Mouse (Mus musculus): ENCODE results near the gene Usp38.

The Usp38 gene

DNA sequence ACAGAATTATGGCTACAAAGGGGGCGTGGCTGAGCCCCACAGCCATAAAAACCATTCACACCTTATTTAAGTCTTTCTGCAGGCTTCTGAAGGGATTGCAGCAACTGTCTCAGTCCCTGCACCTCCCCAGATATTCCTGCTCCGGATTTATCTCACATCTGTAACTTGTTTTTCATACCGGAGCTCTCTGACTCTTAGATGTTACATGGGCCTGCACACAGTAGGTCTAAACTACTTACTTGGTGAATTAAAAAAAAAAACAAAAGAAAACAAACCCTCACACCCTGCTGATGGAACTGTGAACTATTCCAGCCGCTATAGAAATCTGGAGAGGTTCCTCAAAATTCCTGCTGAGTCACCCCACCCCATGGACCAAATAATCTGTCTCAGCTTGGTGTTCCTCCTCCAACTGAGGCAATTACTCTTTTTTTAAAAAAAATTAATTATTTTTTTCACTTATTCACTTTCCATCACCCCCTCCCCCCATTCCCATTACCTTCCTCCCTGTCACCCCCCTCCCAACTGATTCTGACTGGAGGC, 53.6 kb downstream of the Usp38 start:
- no peak for DNase-seq

DNA sequence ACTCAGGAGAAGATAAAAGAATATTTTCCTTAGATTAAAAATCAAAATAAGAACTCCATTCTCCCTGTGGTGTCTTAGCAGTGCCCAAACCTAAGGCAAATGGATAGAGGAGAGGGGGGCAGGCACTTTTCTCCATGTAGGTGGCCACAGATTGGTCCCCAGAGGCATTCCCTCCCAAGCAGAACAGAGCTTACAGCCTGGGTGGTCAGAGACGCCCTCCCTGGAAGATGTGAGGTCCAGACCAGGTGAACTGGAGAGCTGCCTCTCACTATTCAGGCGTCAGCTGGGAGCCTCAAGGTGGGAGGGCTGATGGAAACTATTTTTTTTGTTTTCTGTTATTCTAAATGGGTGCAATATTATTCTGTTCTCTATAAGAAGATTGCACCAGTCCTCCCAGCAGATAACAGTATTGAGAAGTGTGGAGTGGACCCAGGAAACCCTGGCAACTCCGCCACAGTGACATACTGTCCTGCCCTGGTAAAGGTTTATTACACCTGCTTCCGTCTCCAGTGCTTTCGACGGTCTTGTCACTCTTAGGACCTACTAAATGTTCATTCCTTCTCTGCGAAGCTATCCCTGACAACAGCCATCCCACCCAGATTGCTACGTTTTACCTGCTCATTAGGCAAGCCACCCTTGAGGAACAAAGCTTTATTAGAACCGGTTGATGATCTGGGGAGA, 55.0 kb downstream of the Usp38 start:
- DNase-seq: no peak

DNA sequence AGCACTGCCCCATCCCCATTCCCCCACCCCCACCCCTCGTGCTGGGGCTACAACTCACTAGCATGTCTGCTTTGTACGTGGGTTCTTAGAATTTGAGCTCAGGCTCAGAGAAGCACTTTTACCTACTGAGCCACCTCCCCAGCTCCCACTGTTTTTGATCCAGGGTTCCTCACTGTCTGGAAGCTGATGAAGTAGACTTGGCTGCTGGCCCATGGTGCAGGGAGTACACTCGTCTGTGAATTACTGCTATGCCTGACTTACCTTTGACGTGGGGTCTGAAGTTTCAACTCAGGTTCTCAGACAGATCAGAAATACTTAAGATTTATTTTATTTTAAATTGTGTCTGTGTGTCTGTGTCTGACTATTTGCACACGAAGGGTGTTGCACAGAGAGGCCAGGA, 57.0 kb downstream of the Usp38 start:
- DNase-seq: no peak

DNA sequence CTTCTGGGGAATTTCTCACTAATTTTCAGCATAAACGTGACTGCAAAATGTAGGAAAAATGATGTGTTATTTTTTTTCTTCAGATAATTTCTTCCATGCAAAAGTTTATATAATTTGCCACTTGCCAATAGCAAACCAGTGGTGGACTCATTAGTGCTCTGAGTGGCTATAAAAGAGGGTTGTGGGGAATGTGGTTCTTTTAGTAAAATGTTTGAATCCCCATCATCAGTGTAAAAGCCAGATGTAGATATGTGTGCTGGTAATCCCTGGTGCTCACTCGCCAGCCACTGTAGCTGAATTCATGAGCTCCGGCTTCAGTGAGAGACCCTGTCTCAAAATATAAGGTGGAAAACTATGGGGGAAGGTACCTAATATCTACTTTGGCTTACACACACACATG, 61.8 kb downstream of the Usp38 start:
- DNase-seq: no peak

DNA sequence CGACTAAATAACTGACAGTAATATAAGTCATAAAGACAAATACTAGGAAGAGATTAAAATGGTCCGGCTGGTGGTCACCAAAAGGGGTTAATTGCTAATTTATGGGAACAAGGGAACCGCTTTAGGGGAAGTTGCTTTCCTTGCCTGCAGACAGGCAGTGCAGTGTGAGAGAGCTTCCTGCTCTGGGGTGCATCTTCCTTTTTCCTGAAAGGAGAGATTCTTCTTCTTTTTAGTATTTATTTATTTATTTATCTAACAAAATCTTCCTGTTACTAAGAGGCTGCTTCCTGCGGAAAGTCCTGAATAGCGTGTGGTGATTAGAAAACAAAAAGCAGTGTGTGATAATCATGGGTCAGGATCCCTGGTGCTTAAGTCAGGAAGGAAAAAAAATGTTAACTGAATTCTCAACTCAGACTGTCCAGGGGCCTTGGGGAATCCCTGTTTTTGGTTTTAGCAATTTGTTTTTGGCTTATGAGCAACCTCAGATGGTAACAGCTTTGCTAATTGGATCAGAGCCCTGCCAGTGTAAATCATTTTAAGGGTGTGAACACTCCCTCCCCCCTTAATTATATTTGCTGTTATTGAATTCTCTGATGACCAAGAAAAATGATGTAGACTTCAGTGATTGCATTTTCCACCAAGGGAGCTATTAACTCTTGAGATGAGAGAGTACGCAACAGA, 62.4 kb downstream of the Usp38 start:
- peak; percentile 39 for DNase-seq

DNA sequence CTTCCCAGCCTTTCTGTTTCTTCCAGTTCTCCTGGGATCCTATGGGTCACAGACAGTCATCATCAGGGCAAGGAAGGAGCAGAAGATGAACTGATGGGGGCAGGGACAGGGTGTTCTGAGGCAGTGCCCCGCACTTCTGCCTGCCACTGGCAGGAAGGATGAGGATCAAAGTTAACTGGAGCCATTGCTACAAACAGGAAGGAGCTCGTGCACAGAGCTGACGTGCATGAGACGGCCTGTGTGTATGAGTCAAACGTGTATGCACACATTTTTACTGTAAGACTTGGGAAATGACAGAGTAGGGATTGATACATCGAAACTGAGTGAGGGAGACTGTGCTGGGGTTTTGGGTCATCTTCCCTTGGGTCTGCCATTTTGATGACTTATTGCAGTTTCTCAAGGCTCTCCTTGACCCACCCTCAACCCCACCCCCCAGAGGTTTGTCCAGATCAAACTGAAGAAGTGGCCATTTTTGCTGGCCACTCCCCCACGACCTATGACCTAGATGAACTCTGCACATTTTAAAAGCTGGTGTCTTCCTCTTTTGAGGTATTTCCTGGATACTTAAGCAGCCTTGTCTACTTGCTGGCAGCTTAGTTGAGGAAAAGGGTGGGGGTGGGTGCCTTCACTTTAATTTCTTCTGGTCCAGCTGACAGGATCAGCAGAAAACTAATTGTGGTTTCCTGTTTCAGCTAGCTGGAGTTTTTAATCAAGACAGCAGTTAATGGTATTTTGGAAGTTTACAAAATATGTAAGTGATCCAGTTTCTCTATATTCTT, 66.1 kb downstream of the Usp38 start:
- DNase-seq: no peak

DNA sequence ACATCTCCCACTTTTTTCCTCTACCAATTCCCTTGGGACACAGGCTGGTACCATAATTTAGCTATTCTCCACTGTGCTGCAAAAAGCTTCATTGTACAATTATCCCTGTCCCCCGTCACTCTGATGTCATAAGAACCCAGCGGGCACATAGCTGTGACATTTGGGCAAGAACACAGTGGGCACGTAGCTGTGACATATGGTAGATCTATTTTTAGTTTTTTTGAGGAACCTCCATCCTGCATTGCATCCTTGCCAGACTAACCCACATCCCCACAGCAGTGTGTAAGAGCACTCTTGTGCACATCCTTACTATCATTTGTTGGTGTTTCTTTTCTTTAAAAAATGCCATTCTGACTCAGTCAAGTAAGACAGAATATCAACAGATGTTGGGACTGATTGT, 71.0 kb downstream of the Usp38 start:
- no peak for DNase-seq

DNA sequence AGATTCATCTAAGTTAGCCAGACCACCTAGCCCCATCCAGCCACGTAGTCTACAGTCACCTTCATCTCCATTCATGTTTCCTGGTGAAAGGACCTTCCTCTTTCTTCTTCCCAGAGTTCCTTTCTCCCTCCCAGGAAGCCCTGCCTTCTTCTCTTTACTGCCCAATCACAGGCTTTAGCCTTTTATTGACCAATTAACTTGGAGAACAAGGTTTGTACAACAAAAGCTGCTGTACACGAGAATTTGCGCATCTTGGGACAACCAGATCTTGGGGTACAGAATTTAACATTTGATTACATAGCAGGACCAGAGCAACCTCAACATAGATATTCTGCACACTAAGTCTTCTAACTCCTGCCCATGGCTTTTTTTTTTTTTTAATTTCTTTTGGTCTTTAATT, 73.1 kb downstream of the Usp38 start:
- no peak for DNase-seq

DNA sequence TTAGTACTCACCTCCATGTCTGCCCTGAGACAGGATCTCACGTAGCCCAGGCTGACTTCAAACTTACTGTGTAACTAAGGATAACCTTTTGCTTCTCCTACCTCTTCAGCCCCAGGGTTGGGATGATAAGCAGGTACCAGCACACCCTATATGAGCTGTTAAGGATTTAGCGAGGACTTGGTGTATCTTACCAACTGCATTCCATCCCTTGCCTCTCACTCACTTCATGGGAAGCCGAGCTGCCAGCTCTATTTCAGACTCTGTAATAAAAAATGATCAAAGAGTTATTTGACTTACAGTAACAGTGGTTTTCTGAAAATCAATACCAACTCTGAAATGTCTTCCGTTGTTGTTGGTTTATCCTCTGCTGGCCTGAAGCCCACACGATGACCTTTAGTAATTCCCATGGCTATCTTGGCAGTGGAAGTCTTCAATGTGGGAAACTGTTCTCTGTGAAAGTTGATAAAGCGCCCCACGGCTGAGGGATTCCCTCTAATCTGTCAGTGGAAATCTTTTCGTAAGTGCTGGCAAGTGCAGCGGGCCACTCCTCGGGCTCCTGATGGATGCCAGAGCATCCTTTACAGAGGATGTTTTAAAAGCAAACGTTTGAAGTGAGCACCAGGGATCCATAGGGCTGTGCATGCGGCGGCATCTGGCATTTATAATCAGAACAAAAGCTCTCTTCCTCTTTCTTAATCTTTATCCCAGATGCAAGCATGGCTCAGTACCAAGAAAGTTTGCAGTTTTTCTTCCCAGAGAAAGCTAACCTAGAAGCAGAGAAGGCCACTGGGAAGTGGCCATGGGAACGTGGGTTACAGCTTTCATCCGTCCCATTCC, 76.7 kb downstream of the Usp38 start:
- no peak for DNase-seq

Data from kidney, adult 9 months (tissue).